Mouse (Mus musculus) CH12.LX (cell line): ENCODE measurements around the gene Cfap97d1. TPM values are rescaled to one million over a fixed set of nuclear protein-coding genes. Genes with fewer than 3 reads are reported as not detected.

Experiments used
- DNase-seq: peaks from one replicate; pipeline ENCODE4 v3.0.0-alpha.2; 2013; ENCODE audit errors: extremely low read depth
- H3K27ac ChIP-seq: 2 replicates; pipeline ENCODE4 v1.5.1; 2012; ENCODE audit warnings: low read depth, mild to moderate bottlenecking, control low read depth, moderate library complexity; ENCODE audit not compliant: insufficient read depth
- H3K27me3 ChIP-seq: replicated peaks from 2 replicates; pipeline ENCODE3; 2012; ENCODE audit warnings: inconsistent platforms
- H3K36me3 ChIP-seq, 2 experiments: replicated peaks in 1 of 2; 2 replicates each; pipeline versions ENCODE3 to v1.6.1; 2012; ENCODE audit warnings: inconsistent platforms in 1 of 2, low read length in 1 of 2, mild to moderate bottlenecking in 1 of 2, mixed read lengths in 1 of 2, moderate library complexity in 1 of 2; ENCODE audit not compliant: control insufficient read depth in 1 of 2, insufficient read depth in 1 of 2
- H3K4me1 ChIP-seq, 2 experiments: 2 replicates each; pipeline ENCODE4 v1.6.1; 2012; ENCODE audit warnings: inconsistent platforms in 1 of 2, moderate library complexity in 1 of 2; ENCODE audit not compliant: insufficient read depth in 2 of 2, control insufficient read depth in 1 of 2
- H3K4me2 ChIP-seq: 2 replicates; pipeline ENCODE4 v1.6.1; 2012; ENCODE audit warnings: low read depth, mild to moderate bottlenecking, control low read depth; ENCODE audit not compliant: poor library complexity, insufficient read depth, severe bottlenecking
- H3K4me3 ChIP-seq, 3 experiments: fragments of 150-350 bp in 1 of 3; sonication (generic) in 1 of 3; replicated peaks in 1 of 3; 2 replicates each; pipeline versions ENCODE3 to v1.5.1; 2011 to 2012; ENCODE audit warnings: low read depth in 2 of 3, low read length in 2 of 3, mild to moderate bottlenecking in 2 of 3, moderate library complexity in 2 of 3, control low read depth in 1 of 3, improper control_type of control experiment in 1 of 3, inconsistent platforms in 1 of 3, mixed read lengths in 1 of 3; ENCODE audit not compliant: poor library complexity in 1 of 3
- H3K79me2 ChIP-seq: replicated peaks from 2 replicates; pipeline ENCODE4 v1.6.1; 2012; ENCODE audit warnings: mild to moderate bottlenecking, moderate library complexity; ENCODE audit not compliant: control insufficient read depth, poor library complexity, insufficient read depth, severe bottlenecking; ENCODE audit errors: extremely low read depth
- H3K9ac ChIP-seq: 2 replicates; pipeline ENCODE4 v1.6.1; 2012; ENCODE audit warnings: low read depth, mild to moderate bottlenecking, control low read depth, moderate library complexity; ENCODE audit not compliant: insufficient read depth
- H3K9me3 ChIP-seq: replicated peaks from 2 replicates; pipeline ENCODE3; 2012; ENCODE audit warnings: low read length, inconsistent platforms, mixed read lengths
- CHD1 ChIP-seq: IDR thresholded peaks from 2 replicates; pipeline ENCODE4 v1.6.1; 2012; ENCODE audit warnings: low read depth, low read length, improper control_type of control experiment, inconsistent platforms
- CHD2 ChIP-seq: IDR thresholded peaks from 2 replicates; pipeline ENCODE4 v1.6.1; 2011; ENCODE audit warnings: low read length, improper control_type of control experiment
- CTCF ChIP-seq, 2 experiments: IDR thresholded peaks in 1 of 2; conservative IDR thresholded peaks in 1 of 2; 2 replicates each; pipeline ENCODE4 v1.5.1; 2011 to 2012; ENCODE audit warnings: low read depth in 2 of 2, low read length in 2 of 2, improper control_type of control experiment in 1 of 2, inconsistent platforms in 1 of 2, mild to moderate bottlenecking in 1 of 2, moderate library complexity in 1 of 2
- EP300 ChIP-seq: IDR thresholded peaks from 2 replicates; pipeline ENCODE4 v1.6.1; 2011; ENCODE audit warnings: low read length, improper control_type of control experiment
- GABPA ChIP-seq: IDR thresholded peaks from 2 replicates; pipeline ENCODE4 v1.6.1; 2012; ENCODE audit warnings: low read depth, low read length, improper control_type of control experiment, inconsistent platforms; ENCODE audit not compliant: insufficient replicate concordance
- HCFC1 ChIP-seq: IDR thresholded peaks from 2 replicates; pipeline ENCODE4 v1.6.1; 2012; ENCODE audit warnings: low read depth, mild to moderate bottlenecking, inconsistent platforms, low read length, improper control_type of control experiment
- IRF4 ChIP-seq: IDR thresholded peaks from 2 replicates; pipeline ENCODE4 v1.6.1; 2014; ENCODE audit warnings: low read depth, mild to moderate bottlenecking, inconsistent platforms, low read length, improper control_type of control experiment
- JUN ChIP-seq: IDR thresholded peaks from 2 replicates; pipeline ENCODE4 v1.6.1; 2011; ENCODE audit warnings: low read depth, mild to moderate bottlenecking, low read length, improper control_type of control experiment, moderate library complexity; ENCODE audit not compliant: insufficient read depth
- KAT2A ChIP-seq: IDR thresholded peaks from 2 replicates; pipeline ENCODE4 v1.6.1; 2012; ENCODE audit warnings: low read length, improper control_type of control experiment, inconsistent platforms; ENCODE audit not compliant: insufficient replicate concordance
- MAFK ChIP-seq: IDR thresholded peaks from 2 replicates; pipeline ENCODE4 v1.6.1; 2011; ENCODE audit warnings: low read length, improper control_type of control experiment; ENCODE audit not compliant: insufficient replicate concordance
- MAZ ChIP-seq: IDR thresholded peaks from 2 replicates; pipeline ENCODE4 v1.6.1; 2012; ENCODE audit warnings: low read depth, mild to moderate bottlenecking, inconsistent platforms, low read length, improper control_type of control experiment, moderate library complexity
- MYC ChIP-seq: IDR thresholded peaks from 2 replicates; pipeline ENCODE4 v1.6.1; 2011; ENCODE audit warnings: low read depth, mild to moderate bottlenecking, improper control_type of control experiment, low read length
- NELFE ChIP-seq: IDR thresholded peaks from 2 replicates; pipeline ENCODE4 v1.6.1; 2011; ENCODE audit warnings: low read depth, low read length, improper control_type of control experiment
- NRF1 ChIP-seq: IDR thresholded peaks from 2 replicates; pipeline ENCODE4 v1.6.1; 2014; ENCODE audit warnings: low read depth, mild to moderate bottlenecking, inconsistent platforms, low read length, improper control_type of control experiment, moderate library complexity
- PAX5 ChIP-seq: IDR thresholded peaks from 2 replicates; pipeline ENCODE4 v1.6.1; 2012; ENCODE audit warnings: low read length, inconsistent platforms, mixed read lengths
- RCOR1 ChIP-seq: conservative IDR thresholded peaks from 2 replicates; pipeline ENCODE4 v1.6.1; 2012; ENCODE audit warnings: low read depth, mild to moderate bottlenecking, inconsistent platforms, low read length, improper control_type of control experiment
- SIN3A ChIP-seq: IDR thresholded peaks from 2 replicates; pipeline ENCODE4 v1.6.1; 2012; ENCODE audit warnings: low read length, improper control_type of control experiment, inconsistent platforms
- SMC3 ChIP-seq: IDR thresholded peaks from 2 replicates; pipeline ENCODE4 v1.6.1; 2011; ENCODE audit warnings: low read depth, low read length, improper control_type of control experiment
- UBTF ChIP-seq: IDR thresholded peaks from 2 replicates; pipeline ENCODE4 v1.6.1; 2012; ENCODE audit warnings: low read depth, mild to moderate bottlenecking, inconsistent platforms, low read length, improper control_type of control experiment, moderate library complexity
- ZMIZ1 ChIP-seq: IDR thresholded peaks from 2 replicates; pipeline ENCODE4 v1.6.1; 2012; ENCODE audit warnings: low read depth, mild to moderate bottlenecking, inconsistent platforms, low read length, improper control_type of control experiment
- dilution Hi-C: fragments of 300-500 bp; cut with MboI; formaldehyde crosslinking; loops from 2 replicates; pipeline ENCODE4 v1.14.3; 2020; ENCODE audit warnings: low sequenced_read_pairs; ENCODE audit not compliant: extremely low pct_unique_long_range_greater_than_20kb, extremely low pct_ligation_motif_present
- in situ Hi-C: fragments of 300-500 bp; cut with MboI; formaldehyde crosslinking; loops from 3 replicates; pipeline ENCODE4 v1.14.3; 2019; ENCODE audit warnings: low sequenced_read_pairs, low pct_ligation_motif_present, low pct_unique_long_range_greater_than_20kb, mixed read lengths
- polyA plus RNA-seq: library from polyadenylated mRNA; unstranded; fragments of >175 nt; gene quantifications from 2 replicates; pipeline ENCODE4 v1.2.1, GENCODE M21; 2012; ENCODE audit warnings: low read depth; ENCODE audit not compliant: insufficient read length
- total RNA-seq, 2 experiments: library from RNA; depleted of rRNA; stranded (reverse); fragments of 300-350 nt in 1 of 2; fragments of >200 nt in 1 of 2; gene quantifications; 2 replicates each; pipeline ENCODE4 v1.2.3; 2012 to 2014

The Cfap97d1 gene
- total and polyA plus RNA-seq, 3 experiments: not detected

DNA sequence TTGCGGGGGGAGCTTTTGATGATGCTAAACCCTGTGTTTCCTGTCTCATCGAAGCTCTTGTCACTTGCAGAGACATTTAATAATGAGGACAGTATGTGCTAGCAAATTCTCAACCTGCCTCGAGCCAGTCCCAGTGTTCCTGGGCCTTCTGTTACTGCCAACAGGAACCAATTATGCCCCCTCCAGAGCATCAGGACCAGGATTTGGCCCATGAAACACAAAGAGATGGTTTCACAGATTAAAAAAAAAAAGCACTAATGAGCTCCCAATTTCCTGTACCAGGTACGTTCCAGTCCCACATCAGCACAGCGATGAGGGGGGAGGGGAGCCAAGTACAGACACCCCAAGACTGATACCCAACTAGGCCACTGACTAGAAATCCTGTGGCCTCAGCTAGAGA, 37.1 kb downstream of the Cfap97d1 start:
- no peaks in the 10 kb centered on the region for H3K79me2 ChIP-seq
- H3K4me2 ChIP-seq: no peak overlapping the region
- peaks cover 3% of the 10 kb centered on the region for H3K9me3 ChIP-seq
- no peak overlapping the region for H3K27ac ChIP-seq
- no peaks in the 10 kb centered on the region for H3K4me1 ChIP-seq
- in situ Hi-C loops (no loop called here), dilution Hi-C loops (no loop called here)
- DNase-seq: no peak
- no peaks in the 10 kb centered on the region for H3K36me3 ChIP-seq
- no peak overlapping the region for H3K4me3 ChIP-seq
- no peak overlapping the region for H3K9ac ChIP-seq
- peaks cover 83% of the 10 kb centered on the region for H3K27me3 ChIP-seq
- TF ChIP-seq MAFK: no peak
- TF ChIP-seq CTCF (conservative IDR thresholded peaks at IDR 0.05 in 1 of 2, IDR thresholded peaks at IDR 0.05 in 1 of 2; ENCODE audit: low read depth in 2 of 2, low read length in 2 of 2): no peak
- TF ChIP-seq HCFC1: no peak
- TF ChIP-seq, all 38 proteins: peak for 0

DNA sequence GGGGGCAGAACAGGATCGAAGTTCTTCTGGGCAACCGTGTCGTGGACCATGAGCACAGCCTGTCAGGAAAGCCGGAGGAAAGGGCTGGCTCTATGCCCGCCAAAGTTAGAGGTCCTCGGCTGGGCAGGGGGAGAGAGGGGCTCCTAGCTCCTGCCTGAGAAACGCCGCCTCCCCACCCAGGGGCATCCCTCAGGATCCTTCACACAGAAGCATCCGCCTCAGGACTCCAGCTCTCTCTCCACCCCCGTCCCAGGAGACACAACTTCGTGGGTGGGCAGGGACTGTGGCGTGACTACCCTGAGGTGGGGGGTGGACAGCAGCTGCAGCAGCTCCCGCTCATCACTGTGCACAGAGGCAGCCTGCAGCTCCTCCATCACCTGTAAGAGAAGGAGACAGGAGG, 39.3 kb downstream of the Cfap97d1 start:
- DNase-seq: no peak
- no peaks in the 10 kb centered on the region for H3K36me3 ChIP-seq
- no peaks in the 10 kb centered on the region for H3K79me2 ChIP-seq
- no peak overlapping the region for H3K27ac ChIP-seq
- in situ Hi-C loops (no loop called here), dilution Hi-C loops (no loop called here)
- no peak overlapping the region for H3K4me2 ChIP-seq
- no peak overlapping the region for H3K9ac ChIP-seq
- peaks cover 0 to 2% of the 10 kb centered on the region in 2 experiments; a peak in 2 of 4 replicates for H3K4me1 ChIP-seq
- TF ChIP-seq SMC3 (no peak), EP300 (no peak), RCOR1 (no peak), SIN3A (no peak), MAZ (no peak)
- H3K27me3 ChIP-seq: peaks cover 88% of the 10 kb centered on the region
- H3K4me3 ChIP-seq: no peak overlapping the region
- H3K9me3 ChIP-seq: no peaks in the 10 kb centered on the region

DNA sequence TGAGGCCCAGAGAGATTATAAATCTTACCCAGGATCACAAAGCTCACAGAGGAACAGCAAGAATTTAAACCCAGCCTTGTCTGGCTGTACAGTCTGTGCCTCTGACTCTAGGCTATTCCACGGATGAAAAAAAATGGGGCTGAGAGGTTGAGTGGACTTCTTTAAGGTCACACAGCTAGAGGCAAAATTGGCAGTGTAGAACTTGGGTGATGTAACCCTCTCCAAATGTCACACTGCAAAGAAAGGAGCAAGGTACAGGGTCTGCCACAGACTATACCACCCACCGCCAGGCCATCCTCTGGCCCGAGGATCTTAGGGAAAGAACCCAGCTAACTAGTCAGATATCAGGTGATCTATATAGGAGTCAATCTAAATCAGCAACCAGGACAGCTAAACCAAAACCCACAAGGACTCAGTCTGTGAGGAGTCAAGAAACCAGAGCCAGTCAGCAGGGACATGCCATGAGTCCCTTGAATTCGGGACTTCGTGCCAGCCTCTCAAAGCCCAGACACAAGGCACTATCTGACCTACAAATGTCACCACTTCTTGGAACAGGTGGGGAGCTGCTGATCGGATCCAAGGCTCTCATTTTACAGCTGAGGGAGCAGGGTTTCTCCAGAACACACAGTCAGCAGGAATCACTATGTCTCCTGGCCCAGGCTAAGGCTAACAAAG, 40.1 kb downstream of the Cfap97d1 start:
- no peaks in the 10 kb centered on the region for H3K36me3 ChIP-seq
- in situ Hi-C loops: no loop called here
- peaks cover 0 to 2% of the 10 kb centered on the region in 2 experiments; a peak in 2 of 4 replicates for H3K4me1 ChIP-seq
- H3K4me2 ChIP-seq: no peak overlapping the region
- no peaks in the 10 kb centered on the region for H3K79me2 ChIP-seq
- no peaks in the 10 kb centered on the region for H3K9me3 ChIP-seq
- DNase-seq: no peak
- H3K4me3 ChIP-seq: no peak overlapping the region
- no peak overlapping the region for H3K27ac ChIP-seq
- no peak for TF ChIP-seq KAT2A
- no peak for TF ChIP-seq UBTF
- TF ChIP-seq NELFE: no peak
- TF ChIP-seq JUN: no peak
- TF ChIP-seq MAFK: no peak
- no peak for TF ChIP-seq ZMIZ1
- no peak for TF ChIP-seq PAX5
- TF ChIP-seq NRF1: no peak
- TF ChIP-seq GABPA: no peak
- TF ChIP-seq SIN3A: no peak
- no peak for TF ChIP-seq MYC
- no peak for TF ChIP-seq CHD1
- no peak for TF ChIP-seq RCOR1
- TF ChIP-seq CHD2: no peak
- no peak for TF ChIP-seq IRF4
- TF ChIP-seq, all 38 proteins: peak for 0
- dilution Hi-C loops: no loop called here
- H3K27me3 ChIP-seq: peaks cover 85% of the 10 kb centered on the region
- H3K9ac ChIP-seq: no peak overlapping the region
